Mouse (Mus musculus) c-Kit-positive CD71-positive TER-119-positive erythroid progenitor cells, embryonic 14.5 days (primary cell): Measurements from ENCODE around the gene Tnnt1.

Experiments used
- DNase-seq: peaks from one replicate; pipeline ENCODE4 v3.0.0-alpha.2; 2013; ENCODE audit warnings: low spot score

Tnnt1 gene

GRCm38 (mm10) chr7:4521231-4522003 lies 5.2 kb upstream of the Tnnt1 start:
- DNase-seq: no peak

GRCm38 (mm10) chr7:4518487-4518886 lies 2.3 kb upstream of the Tnnt1 start:
- DNase-seq: no peak

- no peak for DNase-seq
Measured at GRCm38 (mm10) chr7:4515853-4516252, 329 bp downstream of the Tnnt1 start.

- no peak for DNase-seq
Measured at GRCm38 (mm10) chr7:4513829-4514712, 2.1 kb downstream of the Tnnt1 start.

- DNase-seq: peak; percentile 63
Measured at GRCm38 (mm10) chr7:4513236-4513635, 2.9 kb downstream of the Tnnt1 start.

GRCm38 (mm10) chr7:4511489-4512224 lies 4.5 kb downstream of the Tnnt1 start:
- DNase-seq: no peak

GRCm38 (mm10) chr7:4509863-4510608 lies 6.1 kb downstream of the Tnnt1 start:
- DNase-seq: peak; percentile 70

GRCm38 (mm10) chr7:4508739-4509116 lies 7.5 kb downstream of the Tnnt1 start:
- DNase-seq: no peak

GRCm38 (mm10) chr7:4508062-4508738 lies 8.0 kb downstream of the Tnnt1 start:
- DNase-seq: no peak

- DNase-seq: no peak
Measured at GRCm38 (mm10) chr7:4507220-4507619, 9.0 kb downstream of the Tnnt1 start.

GRCm38 (mm10) chr7:4504646-4505435 lies 11.3 kb downstream of the Tnnt1 start:
- no peak for DNase-seq

- DNase-seq: no peak
Measured at GRCm38 (mm10) chr7:4503858-4504257, 12.3 kb downstream of the Tnnt1 start.

GRCm38 (mm10) chr7:4503100-4503499 lies 13.1 kb downstream of the Tnnt1 start:
- DNase-seq: no peak

GRCm38 (mm10) chr7:4502421-4503090 lies 13.6 kb downstream of the Tnnt1 start:
- DNase-seq: peak; percentile 78

- DNase-seq: peak; percentile 89
Measured at GRCm38 (mm10) chr7:4501558-4502397, 14.4 kb downstream of the Tnnt1 start, which contains the start of gene Ppp1r12c. Gene Ppp1r12c (minus strand): TSS chr7:4501680.

GRCm38 (mm10) chr7:4500892-4501471 lies 15.2 kb downstream of the Tnnt1 start:
- DNase-seq: no peak

- no peak for DNase-seq
Measured at GRCm38 (mm10) chr7:4499034-4499433, 17.1 kb downstream of the Tnnt1 start.

GRCm38 (mm10) chr7:4498251-4498650 lies 17.9 kb downstream of the Tnnt1 start:
- DNase-seq: no peak
